Mouse (Mus musculus): ENCODE results near the gene Cdk15. TPM values are rescaled to one million over a fixed set of nuclear protein-coding genes. Genes with fewer than 3 reads are reported as not detected.
A peak's percentile ranks its signal among the peaks of the same experiment; 100 is the strongest.

Gene Cdk15
- total RNA-seq, 2 experiments from 2014 or later: 0.42 to 0.53 TPM

DNA sequence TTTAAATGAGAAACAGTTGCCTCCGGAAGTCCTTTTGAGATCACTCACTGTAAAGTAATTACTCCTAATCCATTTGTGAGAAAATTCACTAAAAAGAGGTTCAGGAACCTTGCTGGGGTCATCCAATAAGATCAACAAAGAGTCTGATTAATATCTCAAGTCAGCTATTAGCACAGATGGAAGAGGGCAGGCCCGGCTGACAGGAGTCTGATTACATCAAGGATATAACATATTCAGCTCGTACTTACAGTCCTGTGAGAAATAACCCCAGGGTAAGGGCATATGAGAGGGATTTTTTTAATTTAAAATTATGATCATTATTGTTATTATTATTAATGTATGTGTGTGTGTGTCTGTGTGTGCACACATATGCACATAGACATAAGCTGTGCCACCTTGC is 15.5 kb downstream of the Cdk15 start:
- no peak for DNase-seq (ENCODE audit: low spot score in 2 of 2)

DNA sequence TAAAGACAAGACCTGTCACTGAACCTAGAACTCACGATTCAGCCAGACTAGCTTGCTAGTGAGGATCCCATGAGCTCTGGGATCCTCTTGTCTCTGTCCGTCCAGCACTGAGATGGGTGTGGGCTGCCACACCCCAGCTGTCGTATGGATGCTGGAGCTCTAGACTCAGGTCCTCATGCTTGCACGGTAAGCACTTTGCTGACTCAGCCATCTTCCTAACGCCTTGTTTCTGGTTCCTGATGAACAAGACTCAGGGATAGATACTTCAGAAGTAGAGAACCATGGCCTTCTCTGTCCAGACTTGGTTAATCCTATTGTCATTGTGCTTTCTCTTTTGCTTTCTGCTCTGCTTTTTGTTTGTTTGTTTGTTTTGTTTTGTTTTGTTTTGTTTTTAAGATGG is 29.2 kb downstream of the Cdk15 start:
- no peak for DNase-seq (ENCODE audit: low spot score in 2 of 2)

DNA sequence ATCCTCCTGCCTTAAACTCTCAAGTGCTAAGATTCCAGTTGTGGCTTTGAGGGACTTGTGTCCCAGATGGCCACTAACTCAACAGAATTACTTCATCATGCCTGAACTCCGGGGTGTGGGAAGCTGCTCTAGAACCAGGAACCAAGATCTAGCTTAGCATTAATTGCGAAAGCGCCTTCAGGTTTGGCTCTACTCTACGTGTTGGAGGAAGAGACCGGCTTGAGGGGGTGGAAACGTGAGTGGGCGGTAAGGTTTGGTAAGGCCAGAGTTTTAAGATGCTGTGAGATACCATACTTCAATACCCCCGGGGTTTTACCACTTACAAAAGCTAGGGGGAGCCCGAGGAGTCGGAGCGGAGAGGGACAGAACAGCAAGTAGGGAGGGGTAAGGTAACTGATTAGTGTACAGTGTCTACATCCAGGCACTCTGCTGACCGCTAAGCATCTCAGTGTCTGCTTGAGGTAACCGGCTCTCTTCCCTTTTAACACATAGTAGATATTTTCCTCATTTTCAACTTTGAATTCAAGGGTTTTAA is 29.7 kb downstream of the Cdk15 start:
- DNase-seq (ENCODE audit: low spot score in 2 of 2): no peak

DNA sequence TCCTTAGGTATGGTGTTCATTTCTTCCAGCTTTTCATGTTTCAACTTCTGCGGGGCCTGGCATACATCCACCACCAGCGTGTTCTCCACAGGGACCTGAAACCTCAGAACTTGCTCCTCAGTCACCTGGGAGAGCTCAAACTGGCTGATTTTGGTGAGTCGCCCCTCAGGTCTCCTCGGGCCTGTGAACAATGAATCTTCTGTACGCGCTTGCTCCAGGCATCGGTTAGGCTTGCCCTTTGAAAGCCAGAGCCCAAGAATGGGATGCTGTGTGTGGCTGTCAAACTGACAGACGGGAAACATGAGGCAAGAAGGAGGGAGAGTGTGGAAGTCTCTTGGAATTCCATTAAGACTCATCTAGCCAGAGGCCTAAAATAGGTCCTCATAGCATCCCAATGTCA is 31.0 kb downstream of the Cdk15 start:
- DNase-seq (ENCODE audit: low spot score in 2 of 2): no peak

DNA sequence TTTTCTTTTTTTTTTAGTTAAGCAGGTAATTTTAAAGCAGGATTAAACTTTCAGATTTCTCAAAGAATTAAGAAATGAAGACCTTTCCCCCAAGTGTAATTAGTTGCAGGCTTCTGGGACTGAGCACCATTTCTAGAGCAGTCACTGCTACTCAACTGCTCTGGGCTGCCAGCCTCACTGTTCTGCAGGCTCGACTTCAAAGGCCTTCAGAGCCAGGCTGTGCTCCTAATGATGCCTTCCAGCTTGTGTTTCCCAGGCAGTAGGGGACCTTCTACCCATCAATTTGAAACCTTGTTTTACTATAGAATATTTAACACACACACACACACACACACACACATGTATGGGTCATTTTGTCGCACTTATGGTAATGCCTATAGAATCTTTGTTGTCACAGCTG is 34.9 kb downstream of the Cdk15 start:
- no peak for DNase-seq (ENCODE audit: low spot score in 2 of 2)

DNA sequence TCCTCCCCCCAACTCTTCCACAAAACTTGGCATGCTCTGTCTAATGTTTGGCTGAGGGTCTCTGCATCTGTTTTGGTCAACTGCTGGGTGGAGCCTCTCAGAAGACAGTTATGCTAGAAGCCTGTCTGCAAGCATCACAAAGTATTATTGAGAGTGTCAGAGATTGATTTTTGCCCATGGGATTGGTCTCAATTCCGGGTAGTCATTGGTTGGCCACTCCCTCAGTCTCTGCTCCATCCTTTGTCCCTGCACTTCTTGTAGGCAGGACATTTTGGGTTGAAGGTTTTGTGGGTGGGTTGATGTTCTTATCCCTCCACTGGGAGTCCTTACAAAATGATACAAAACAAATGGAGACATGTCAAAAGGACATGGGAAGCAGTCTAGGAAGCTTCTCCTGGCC is 39.1 kb downstream of the Cdk15 start:
- no peak for DNase-seq (ENCODE audit: low spot score in 2 of 2)

DNA sequence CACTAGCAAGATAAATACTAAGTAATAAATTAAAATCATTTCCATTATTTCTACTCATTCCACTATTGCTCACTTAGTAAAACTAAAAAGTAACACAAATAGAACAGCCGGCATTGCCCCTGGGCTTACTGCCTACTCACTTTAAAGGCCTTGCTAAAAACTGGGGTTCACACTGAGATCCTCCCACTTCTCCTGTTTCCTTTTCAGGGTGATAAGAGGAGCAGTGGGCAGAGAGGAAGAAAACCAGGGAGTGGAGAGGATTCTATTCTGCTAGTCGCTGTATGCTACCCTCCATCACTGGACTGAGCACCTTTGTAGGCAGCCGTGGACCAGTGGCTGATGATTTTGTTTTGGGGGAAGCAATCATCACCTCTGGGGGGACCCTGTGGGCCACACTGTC is 40.5 kb downstream of the Cdk15 start:
- DNase-seq (ENCODE audit: low spot score in 2 of 2): no peak

DNA sequence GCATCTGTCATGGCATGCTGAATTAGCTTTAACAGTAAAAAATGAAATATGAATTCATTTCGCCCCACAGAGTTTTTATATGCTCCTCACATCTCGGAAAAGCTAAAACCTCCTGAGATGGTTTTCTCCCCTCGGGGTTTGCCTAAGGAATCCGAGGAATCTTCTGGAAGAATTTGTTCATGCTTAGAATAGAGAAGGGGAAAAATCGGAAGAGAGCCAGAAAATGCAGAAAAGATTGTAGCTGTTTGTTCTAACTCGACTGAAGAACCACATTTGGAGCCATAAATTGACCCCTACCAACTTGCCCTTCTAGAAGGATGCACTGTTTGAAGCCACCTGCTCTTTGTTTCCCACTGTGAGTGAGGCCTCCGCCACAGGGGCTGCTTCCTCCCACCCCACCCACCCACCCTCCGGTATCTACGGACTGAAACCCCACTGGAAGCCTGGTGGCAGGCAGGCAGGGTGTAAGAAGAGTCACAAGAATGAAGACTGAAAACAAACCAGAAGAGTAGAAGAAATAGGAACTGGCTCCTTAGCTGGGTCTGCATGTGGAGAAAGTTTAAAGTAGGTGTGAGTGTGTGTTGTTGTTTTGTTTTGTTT is 41.9 kb downstream of the Cdk15 start:
- no peak for DNase-seq (ENCODE audit: low spot score in 2 of 2)

DNA sequence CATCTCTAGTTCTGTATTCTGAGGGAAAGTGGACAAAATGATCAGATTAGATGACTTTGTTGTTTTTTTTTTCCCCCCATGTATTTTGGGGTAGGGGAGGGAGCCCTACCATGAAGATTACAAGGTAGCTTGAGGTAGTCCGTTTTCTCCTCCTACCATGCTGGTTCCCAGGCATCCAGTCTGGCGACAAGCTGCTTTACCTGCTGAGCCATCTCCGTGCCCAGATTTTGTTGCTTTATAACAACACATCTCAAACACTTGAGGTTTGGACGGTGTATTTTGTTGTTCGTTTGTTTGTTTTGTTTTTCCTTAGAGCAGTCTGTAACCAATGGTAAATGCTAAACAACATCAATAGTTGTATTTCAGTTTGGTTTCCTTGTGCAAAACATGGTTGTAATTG is 50.6 kb downstream of the Cdk15 start:
- DNase-seq (ENCODE audit: low spot score in 2 of 2): no peak

DNA sequence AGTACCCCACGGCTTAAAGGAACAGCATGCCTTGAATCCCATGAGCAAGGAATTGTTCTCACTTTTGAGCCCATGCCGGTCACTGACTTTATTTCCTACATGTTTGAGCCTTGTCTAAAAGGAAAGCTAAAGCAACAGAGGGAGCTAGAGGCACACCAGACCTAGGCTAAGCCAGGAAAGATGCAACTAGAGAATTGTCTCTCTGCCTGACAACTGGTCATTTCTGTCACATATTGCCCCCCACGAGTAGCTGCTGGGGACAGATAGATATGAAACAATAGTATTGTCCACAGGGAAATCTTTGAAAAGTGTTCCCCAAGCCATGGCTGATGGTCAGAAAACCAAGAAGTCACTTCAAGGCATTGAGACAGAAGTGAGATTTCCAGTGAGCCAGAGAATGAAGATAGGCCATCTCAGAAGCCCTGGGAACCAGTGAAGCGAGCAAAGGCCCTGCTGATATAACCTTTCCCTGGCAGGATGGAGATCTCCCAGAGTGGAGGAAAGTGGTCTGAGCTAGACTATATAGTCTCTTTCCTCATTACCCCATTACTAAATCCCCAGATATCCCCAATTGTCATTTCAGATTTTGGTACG is 54.7 kb downstream of the Cdk15 start:
- DNase-seq (ENCODE audit: low spot score in 2 of 2): no peak

DNA sequence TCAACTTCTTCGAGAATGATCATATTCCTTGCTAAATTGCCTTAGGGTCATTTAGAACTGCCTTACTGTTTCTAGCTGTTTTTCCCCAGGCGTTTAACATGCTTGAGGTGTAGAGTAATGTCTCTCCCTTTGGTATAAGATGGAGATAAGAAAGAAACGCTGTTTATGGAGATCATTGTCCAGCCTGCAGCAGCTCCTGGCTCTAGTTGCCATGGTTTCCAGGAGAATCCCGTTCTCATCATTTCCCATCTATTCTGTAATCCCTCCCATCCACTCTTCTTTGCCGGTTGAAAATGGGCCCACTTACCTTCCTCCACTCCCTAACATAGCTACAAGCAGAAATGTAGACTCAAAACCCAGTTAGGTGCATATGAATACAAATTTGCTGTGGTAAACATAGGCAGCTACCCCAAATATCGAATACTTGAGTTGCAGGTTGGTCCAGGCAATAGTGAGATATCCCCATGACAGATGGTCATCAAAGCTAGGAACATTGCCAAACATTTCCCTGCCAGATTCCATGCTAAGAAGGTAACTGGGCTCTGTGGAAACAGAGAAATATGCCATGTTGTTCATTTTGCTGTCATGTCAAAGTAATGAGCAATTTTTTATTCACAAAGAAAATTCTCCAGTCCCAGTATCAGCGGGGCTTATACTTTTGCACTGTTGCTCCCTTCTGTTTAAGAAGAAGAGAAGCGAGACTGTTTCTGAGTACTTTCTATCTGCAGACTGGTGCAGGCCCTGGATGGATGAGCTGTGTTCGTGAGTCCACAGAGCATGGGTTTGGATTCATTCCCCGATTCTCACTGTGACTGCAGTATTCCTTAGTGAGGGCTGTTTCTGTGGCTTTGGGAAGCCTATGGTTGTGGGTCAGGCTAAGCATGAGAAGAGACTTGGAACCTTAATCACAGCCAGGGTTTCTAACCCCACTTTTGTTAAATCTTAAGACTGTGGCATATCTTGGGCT is 55.8 kb downstream of the Cdk15 start:
- DNase-seq (ENCODE audit: low spot score in 2 of 2): no peak

DNA sequence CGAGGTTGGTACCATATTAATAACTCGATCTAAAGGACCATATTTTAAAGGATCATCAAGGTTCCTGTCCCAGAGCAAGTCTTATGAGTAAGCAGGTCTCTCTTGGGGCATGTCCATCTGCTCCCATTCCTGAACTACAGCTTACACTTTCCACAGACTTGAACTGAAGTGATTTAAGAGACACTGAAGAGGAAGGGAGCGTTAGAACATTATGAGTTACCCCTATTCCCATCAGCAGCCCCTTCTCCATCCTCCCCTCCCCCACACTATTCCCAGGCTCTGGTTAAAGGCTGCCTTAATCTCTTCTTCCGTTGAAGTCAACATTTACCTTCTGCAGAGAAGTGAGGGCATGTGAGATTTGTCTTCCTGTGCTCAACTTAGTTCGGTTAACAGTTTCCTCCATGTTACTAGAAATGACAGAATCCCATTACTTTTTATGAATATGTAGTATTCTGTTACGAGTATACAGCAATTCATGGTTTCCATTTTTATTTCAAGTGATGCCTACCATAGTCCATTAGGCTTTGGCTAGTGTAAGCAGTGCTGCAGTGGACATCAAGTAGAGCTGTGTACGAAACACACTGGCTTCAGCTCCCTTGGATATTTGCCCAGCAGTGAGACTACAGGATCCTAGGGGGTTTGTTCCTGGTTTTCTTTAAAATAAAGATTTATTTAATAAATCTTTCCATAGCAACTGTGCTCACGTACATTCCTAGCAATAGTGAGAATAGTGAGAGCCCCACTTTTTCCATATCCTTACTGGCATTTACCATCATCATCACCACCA is 56.6 kb downstream of the Cdk15 start:
- no peak for DNase-seq (ENCODE audit: low spot score in 2 of 2)

DNA sequence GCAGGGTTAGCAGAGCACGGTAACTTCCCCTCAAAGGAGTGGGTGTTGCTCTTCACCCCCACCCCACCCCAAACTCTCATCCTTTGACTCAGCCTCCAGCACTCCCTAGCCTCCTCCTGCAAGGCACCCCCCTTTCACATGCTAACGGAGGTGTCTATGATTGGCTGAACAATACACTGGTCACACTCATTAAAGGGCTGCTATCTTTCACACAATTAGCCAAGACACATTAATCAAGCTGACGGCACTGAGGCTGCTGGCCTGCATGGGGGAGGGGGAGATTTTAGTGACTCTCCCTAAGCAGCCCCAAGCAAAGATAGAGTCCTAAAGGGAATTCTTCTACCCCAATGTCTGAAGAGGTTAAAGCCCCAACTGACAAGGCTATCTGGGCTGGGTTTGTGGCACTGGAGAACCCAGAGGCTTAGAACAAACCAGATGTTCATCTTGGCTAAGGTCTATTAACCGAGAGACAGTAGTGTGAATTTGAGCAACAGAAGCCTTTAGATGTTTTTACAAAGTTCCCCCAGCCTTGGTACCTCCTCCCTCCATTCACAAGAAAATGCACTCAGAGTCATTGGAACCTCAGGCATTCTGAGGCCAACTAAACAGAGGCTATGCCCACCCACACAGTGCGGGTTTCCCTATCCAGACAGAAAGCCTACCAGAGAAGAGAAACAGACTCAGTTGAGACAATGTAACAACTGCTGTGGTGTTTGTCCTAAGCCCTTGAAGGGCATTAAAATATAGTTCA is 58.5 kb downstream of the Cdk15 start:
- no peak for DNase-seq (ENCODE audit: low spot score in 2 of 2)

DNA sequence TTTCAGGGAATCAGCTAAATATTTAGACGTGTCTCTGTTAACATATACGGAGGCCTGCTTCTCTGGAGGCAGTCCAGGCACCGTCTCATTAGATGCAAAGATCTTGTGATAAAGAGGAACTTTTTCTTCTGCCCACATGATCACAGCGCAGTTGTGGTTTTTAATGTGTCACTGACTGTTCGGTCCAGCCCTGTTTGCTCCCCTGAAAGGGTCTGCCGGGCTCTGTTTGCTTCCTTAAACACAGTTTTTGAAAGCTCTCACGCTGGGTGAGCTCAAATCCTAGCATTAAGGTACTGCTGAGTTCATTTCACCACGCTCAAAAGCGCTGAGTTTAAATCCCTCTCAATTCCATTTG is 59.3 kb downstream of the Cdk15 start:
- no peak for DNase-seq (ENCODE audit: low spot score in 2 of 2)

DNA sequence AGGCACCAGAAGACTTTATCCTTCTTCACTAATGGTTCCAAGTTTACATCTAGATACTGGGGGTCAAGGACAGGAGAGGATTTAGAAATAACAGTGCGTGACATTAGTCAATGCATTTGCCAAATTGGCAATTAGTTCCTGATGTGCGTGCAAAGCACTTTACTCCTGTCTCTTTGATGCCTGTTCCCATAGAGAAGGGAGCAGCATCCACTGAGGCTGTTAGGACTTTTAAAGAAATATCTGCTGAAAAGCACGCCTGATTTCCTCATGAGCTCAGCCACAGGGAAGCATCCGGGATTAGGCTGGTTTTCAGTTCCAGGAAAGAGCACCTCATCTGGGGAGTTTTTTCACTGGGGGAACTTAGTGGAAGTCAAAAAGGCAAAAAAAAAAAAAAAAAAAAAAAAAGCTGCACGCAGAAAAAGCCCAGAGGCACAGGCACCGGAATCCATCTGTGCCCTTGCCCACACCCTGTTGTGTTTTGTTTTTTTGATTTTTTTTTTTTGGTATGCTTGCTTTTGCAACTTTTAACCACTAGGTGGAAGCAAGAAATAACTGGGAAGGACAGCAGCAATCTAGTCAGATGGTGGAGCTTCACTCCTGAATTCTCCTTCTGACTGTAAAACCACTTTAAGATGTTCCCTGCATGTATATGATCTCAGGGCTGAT is 59.8 kb downstream of the Cdk15 start:
- DNase-seq (ENCODE audit: low spot score in 2 of 2): peak in 1 of 2 experiments; percentile 74

DNA sequence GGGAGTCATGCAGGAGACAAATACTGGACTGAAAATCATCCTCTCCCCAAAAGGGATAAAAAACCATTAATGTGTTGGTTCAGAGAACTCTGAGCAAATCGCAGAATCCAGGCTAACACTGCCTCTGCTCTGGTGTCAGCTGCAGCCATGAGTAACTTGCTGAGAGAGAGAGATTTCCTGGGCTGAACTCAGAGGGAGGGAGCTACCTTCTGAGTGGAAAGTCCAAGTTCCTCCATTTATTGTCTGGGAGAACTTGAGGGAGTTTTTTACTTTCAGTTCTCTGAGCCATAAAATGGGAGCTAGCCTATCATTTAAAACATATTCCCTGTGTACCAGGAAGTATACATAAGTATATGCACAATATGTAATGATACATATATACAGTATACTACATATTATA is 60.7 kb downstream of the Cdk15 start:
- no peak for DNase-seq (ENCODE audit: low spot score in 2 of 2)

DNA sequence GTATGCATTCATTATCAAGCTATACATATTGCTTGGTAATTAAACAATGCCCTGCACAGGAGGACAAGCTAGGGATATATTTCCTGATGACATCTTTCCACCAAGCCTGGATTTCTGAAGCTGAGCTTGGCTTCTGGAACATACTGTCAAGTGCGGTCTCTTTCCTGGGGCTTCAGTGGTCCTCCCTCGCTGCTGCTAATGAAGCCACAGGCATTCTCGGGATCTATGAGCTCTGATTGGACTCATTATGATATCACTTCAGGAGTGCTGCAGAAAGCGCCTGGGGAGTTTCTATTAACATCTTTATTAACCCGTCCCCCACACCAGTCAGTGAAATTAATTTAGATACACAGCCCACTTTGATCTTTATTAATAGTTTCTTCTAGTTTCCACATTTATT is 62.2 kb downstream of the Cdk15 start:
- no peak for DNase-seq (ENCODE audit: low spot score in 2 of 2)

DNA sequence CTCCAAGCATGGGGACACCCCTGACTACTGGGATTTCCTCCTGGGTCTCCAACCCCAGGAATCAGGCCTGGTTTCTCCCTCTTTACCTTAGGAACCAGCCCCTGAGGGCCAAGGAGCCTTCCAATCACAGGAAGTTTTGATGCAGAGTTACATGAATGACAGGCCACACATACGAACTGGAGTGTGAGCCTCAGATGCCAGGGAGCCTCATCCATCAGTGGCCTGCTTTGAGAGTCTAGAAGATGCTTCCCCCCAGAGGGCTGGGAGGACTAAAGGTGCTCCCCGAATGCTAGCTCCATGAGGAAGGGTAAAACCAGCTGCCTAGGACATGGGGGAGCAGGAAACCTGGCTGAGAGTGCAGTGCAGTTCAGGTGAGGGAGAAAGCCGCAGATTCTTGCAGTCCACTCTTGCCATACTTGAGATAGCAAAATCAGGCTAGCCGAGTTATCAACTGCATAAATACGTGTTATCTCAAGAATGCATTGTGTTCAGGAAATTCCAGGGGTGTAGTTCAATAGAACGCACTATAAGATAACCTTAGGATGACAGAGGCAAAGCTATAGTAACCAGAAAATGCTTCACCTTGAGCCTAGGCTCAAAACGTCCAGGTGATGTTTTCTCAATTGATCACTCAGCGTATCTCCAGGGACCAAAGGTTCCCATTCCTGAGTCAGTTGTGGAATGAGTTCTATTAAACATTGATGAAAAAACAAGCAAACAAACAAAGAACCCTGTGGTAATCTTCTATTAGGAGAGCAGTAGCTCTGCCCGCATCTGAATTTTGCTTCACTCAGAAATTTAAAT is 64.6 kb downstream of the Cdk15 start:
- no peak for DNase-seq (ENCODE audit: low spot score in 2 of 2)
